Mouse (Mus musculus) kidney, adult 8-10 months (tissue): ENCODE measurements around the gene Gm21961.
"Not testable (repeated sequence)": the region's sequence is repeated elsewhere in the genome, so short reads cannot be mapped to it uniquely, and the experiment has no call there.

Source experiments
- DNase-seq, 2 experiments: peaks; one replicate each; pipeline ENCODE4 v3.0.0; 2022

The Gm21961 gene

GRCm38 (mm10) chr15:65014804-65015203 is at the start of gene Gm21961:
Gene Gm21961 (minus strand): TSS chr15:65014904.
- DNase-seq = no peak

GRCm38 (mm10) chr15:65041999-65042398 is 27.3 kb upstream of the Gm21961 start:
- DNase-seq = no peak

DNA sequence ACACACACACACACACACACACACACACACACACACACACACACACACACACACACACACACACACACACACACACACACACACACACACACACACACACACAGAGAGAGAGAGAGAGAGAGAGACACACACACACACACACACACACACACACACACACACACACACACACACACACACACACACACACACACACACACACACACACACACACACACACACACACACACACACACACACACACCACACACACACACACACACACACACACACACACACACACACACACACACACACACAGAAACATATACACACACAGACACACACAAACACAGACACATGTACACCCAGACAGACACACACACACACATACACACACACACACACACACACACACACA is 24.5 kb upstream of the Gm21961 start:
- not testable (repeated sequence) for DNase-seq

- DNase-seq = no peak
Observed at GRCm38 (mm10) chr15:65017971-65018370, 3.3 kb upstream of the Gm21961 start.

- DNase-seq = no peak
Observed at GRCm38 (mm10) chr15:65006177-65006576, 8.5 kb downstream of the Gm21961 start.

DNA sequence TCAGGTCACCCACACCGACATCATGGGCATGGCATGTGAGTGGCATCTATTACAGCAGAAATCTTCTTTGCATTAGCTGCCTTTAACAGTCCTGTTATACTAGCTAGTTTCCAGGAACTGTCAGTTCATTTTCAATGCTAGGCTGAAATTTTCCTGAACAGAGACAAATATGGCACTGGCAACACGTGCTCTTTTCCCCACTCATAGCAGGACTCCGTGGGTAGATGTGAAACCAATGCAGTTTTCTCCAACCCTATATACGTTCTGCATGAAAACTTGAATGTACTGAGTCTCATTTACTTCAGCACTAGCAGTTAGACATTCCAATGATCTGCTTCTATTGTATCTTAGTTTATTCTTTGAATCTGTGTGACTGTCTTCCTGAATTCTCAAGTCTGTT is 20.2 kb downstream of the Gm21961 start:
- no peak for DNase-seq

GRCm38 (mm10) chr15:64979976-64980375 is 34.7 kb downstream of the Gm21961 start:
- DNase-seq = no peak

GRCm38 (mm10) chr15:64976044-64976805 is 38.5 kb downstream of the Gm21961 start:
- no peak for DNase-seq
